Mouse (Mus musculus) forebrain, embryonic 11.5 days (tissue): ENCODE measurements around the gene Trim8. TPM values are rescaled to one million over a fixed set of nuclear protein-coding genes. Genes with fewer than 3 reads are reported as not detected.

Experiments
- ATAC-seq: fragments of 200-750 bp; cut with Nextera tagmentation; replicated peaks from 2 replicates; pipeline ENCODE4 v1.8.0; 2017; ENCODE audit warnings: moderate TSS enrichment; ENCODE audit not compliant: low FRiP score
- DNase-seq: peaks from one replicate; pipeline ENCODE4 v3.0.0-alpha.2; 2017; ENCODE audit warnings: low spot score
- H3K27ac ChIP-seq: fragments of 300-500 bp; sonication (generic); 2 replicates; pipeline ENCODE4 v1.5.1; 2014; ENCODE audit warnings: low read depth, low read length
- H3K27me3 ChIP-seq: fragments of 300-500 bp; sonication (generic); 2 replicates; pipeline ENCODE4 v1.6.1; 2014; ENCODE audit warnings: mild to moderate bottlenecking, low read length, mixed read lengths; ENCODE audit not compliant: control insufficient read depth, insufficient read depth
- H3K36me3 ChIP-seq: fragments of 300-500 bp; sonication (generic); 2 replicates; pipeline ENCODE4 v1.6.1; 2014; ENCODE audit warnings: mild to moderate bottlenecking, low read length, moderate library complexity, mixed read lengths; ENCODE audit not compliant: control insufficient read depth, insufficient read depth
- H3K4me1 ChIP-seq: fragments of 300-500 bp; sonication (generic); replicated peaks from 2 replicates; pipeline ENCODE4 v1.6.1; 2014; ENCODE audit warnings: low read length, mixed read lengths; ENCODE audit not compliant: control insufficient read depth, insufficient read depth
- H3K4me2 ChIP-seq: fragments of 300-500 bp; sonication (generic); 2 replicates; pipeline ENCODE4 v1.6.1; 2014; ENCODE audit warnings: low read depth, mild to moderate bottlenecking, low read length, moderate library complexity, mixed read lengths; ENCODE audit not compliant: severe bottlenecking
- H3K4me3 ChIP-seq: fragments of 300-500 bp; sonication (generic); 2 replicates; pipeline ENCODE4 v1.5.1; 2014; ENCODE audit warnings: low read depth, low read length
- H3K9ac ChIP-seq: fragments of 300-500 bp; sonication (generic); 2 replicates; pipeline ENCODE4 v1.6.1; 2014; ENCODE audit warnings: low read length
- H3K9me3 ChIP-seq: fragments of 300-500 bp; sonication (generic); 2 replicates; pipeline ENCODE4 v1.6.1; 2016; ENCODE audit warnings: low read length, mixed read lengths; ENCODE audit not compliant: control insufficient read depth
- WGBS: fragments of 180-500 bp; shearing (Covaris S2); extraction: QIAGEN DNeasy Blood & Tissue Kit; methylation state at CpG from one replicate; pipeline ENCODE4 v1.1.7; 2014; 5-methylcytosine and 5-hydroxymethylcytosine counted together
- polyA plus RNA-seq: library from polyadenylated mRNA; unstranded; fragments of >200 nt; fragmentation: Nextera tagmentation; extraction: Ambion mirVana; gene quantifications from 2 replicates; pipeline ENCODE4 v1.2.1, GENCODE M21; 2014

Trim8 gene
- polyA plus RNA-seq, 1 experiment from 2014 or later: 30.7 TPM

DNA sequence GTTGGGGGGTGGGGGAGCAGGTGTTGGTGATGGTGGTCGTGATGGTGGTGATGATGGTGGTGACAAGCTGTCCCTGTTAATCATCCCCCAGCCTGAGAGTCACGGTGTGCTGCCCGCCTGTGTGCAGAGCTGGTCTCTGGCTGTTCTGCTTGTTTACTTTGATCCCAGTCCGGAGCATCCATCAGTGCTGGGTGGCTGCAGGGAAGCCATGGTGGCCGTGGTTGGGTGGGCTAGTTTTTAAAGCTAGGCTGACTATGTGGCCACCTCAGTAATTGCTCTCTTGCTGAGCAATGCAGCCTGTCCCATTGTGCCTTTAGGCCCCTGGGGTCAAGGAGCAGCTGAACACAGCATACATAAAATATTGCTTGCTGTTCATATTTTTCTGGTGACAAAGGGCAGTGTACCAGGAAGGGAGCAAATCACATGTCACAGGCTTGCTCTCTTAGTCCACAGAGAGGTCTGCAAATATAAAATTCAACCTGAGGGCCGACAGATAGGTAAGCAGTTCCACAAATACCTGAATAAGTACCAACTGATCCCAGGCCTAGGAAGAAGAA lies 33.1 kb downstream of the Trim8 start:
- Histone ChIP-seq H3K4me2 (no peak overlapping the region), H3K4me1 (peaks cover 34% of the 10 kb centered on the region), H3K36me3 (no peaks in the 10 kb centered on the region), H3K27me3 (no peaks in the 10 kb centered on the region), H3K9me3 (no peaks in the 10 kb centered on the region), H3K27ac (no peak overlapping the region), H3K4me3 (no peak overlapping the region), H3K9ac (no peak overlapping the region)
- ATAC-seq (no peak), DNase-seq (no peak)
- WGBS: 72% methylated on average over 6 of the region's 6 CpGs

DNA sequence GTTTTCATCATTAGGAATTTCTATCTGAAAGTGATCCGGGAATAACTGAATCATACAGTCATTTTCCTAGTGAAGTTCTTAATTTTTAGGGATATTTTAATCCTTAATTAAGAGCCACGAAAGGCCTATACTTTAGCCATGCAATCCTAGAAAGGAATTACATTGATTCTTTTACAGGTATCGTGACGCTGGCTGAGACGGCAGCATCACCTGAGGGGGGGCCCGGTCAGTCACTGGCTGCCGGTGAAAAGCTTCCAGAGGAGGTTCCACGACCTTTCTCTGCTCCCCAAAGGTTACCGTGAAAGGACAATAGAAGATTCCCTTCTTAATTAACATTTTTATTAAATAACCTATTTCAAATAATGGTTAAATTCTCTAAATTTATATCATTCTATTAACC lies 35.9 kb downstream of the Trim8 start:
- Histone ChIP-seq H3K9ac (no peak overlapping the region), H3K27me3 (no peaks in the 10 kb centered on the region), H3K36me3 (no peaks in the 10 kb centered on the region), H3K27ac (no peak overlapping the region), H3K4me1 (peaks cover 9% of the 10 kb centered on the region), H3K4me3 (no peak overlapping the region), H3K4me2 (no peak overlapping the region), H3K9me3 (no peaks in the 10 kb centered on the region)
- ATAC-seq (no peak), DNase-seq (no peak)
- whole genome bisulfite sequencing: 91% methylated on average over 9 of the region's 9 CpGs

DNA sequence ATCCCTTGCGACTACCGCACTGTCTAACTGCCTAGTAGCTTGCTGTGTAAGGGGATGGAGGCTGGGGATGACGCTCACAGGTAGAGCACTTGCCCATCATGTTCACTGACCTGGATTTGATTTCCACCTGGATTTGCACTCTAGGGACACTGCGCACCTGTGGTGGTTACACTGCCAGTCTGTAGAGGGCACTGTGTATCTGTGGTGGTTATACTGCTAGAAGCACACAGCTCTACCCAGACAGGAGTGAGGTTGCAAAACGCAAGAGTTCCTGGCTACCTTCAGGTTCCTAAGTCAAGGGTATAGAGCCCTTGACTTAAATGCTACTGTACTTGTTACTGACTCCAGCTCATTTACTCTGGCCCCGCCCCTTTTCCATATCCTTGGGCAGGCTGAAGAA lies 36.7 kb downstream of the Trim8 start:
- Histone ChIP-seq H3K27me3 (no peaks in the 10 kb centered on the region), H3K4me3 (no peak overlapping the region), H3K4me2 (no peak overlapping the region), H3K36me3 (no peaks in the 10 kb centered on the region), H3K9ac (no peak overlapping the region), H3K9me3 (no peaks in the 10 kb centered on the region), H3K27ac (no peak overlapping the region), H3K4me1 (peaks cover 2% of the 10 kb centered on the region; the same call in 1 of the 2 replicates)
- WGBS: 90% methylated on average over 6 of the region's 6 CpGs
- DNase-seq (no peak), ATAC-seq (no peak)

DNA sequence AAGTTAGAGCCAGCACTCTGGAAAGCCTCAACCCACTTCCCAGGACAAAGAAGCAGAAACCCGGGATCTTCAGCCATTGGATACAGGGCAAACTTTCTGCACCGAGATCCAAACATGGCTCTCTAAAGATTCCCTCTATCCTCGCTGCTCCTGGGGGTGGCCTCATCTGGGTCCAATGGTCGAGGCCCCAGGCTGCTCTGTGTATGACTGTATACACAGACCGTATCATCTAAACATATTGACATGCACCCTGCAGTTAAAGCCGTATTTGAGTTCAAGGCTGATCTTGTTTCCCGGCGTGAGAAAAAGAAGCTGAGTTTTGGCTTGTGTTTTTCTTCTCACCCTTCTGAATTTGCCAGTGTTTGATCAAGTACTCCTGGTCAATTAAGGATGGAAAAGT lies 41.2 kb downstream of the Trim8 start:
- Histone ChIP-seq H3K9ac (no peak overlapping the region), H3K27ac (no peak overlapping the region), H3K27me3 (no peaks in the 10 kb centered on the region), H3K9me3 (no peaks in the 10 kb centered on the region), H3K4me1 (no peaks in the 10 kb centered on the region), H3K36me3 (no peaks in the 10 kb centered on the region), H3K4me2 (no peak overlapping the region), H3K4me3 (no peak overlapping the region)
- ATAC-seq (no peak), DNase-seq (no peak)
- 93% methylated on average over 8 of the region's 8 CpGs for WGBS

DNA sequence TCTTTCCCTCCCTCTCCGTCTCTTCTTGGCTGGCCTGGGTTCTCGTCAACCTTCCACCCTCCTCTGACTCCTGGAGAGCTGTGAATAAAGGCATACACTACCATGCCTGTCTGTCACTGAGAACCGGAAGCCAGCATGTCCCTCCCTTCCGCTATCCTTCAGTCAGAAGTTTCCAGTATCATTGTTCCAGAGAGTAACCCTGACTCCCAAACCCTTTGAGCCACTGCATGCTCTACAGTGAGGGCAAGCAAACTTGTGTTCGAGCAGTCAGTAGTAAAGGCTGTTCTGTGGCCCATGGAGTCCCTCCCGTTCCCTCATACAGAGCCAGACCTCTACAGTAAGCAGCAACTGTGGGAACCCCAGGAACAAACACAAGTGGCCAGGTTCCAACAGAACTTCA lies 46.1 kb downstream of the Trim8 start:
- no peaks in the 10 kb centered on the region for H3K36me3 ChIP-seq

DNA sequence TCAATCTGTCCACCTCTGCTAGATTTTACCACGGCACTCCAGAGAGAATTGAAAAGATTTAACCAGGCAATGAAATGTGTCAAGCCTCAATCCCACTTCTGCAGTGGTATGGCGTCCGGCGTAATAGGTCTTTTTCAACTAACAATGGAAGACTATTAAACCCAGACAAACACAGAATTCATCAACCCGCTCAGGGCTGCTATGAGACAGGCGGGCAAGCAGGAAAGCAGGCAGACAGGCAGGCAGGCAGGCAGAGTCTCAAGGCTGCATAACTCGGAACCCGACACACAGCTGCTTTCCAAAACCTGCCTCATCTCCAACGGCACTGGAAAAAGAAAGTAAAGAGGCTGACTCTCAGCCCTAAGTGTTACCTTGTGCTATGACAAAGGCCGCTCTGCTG lies 46.6 kb downstream of the Trim8 start:
- Histone ChIP-seq H3K9ac (no peak overlapping the region), H3K27ac (peak overlapping the region; percentile 62), H3K27me3 (no peaks in the 10 kb centered on the region), H3K4me3 (no peak overlapping the region), H3K4me2 (no peak overlapping the region), H3K9me3 (no peaks in the 10 kb centered on the region), H3K4me1 (no peaks in the 10 kb centered on the region), H3K36me3 (no peaks in the 10 kb centered on the region)
- ATAC-seq (no peak), DNase-seq (no peak)
- WGBS: 68% methylated on average over 10 of the region's 10 CpGs

More for the DNA sequence above, 46.1 kb downstream of the Trim8 start:
- Histone ChIP-seq H3K9ac (no peak overlapping the region), H3K27ac (peak overlapping the region; percentile 31; the same call in 1 of the 2 replicates), H3K4me3 (no peak overlapping the region), H3K27me3 (no peaks in the 10 kb centered on the region), H3K9me3 (no peaks in the 10 kb centered on the region), H3K4me1 (no peaks in the 10 kb centered on the region), H3K4me2 (no peak overlapping the region)
- ATAC-seq (no peak), DNase-seq (no peak)
- WGBS: 80% methylated on average over 6 of the region's 6 CpGs

DNA sequence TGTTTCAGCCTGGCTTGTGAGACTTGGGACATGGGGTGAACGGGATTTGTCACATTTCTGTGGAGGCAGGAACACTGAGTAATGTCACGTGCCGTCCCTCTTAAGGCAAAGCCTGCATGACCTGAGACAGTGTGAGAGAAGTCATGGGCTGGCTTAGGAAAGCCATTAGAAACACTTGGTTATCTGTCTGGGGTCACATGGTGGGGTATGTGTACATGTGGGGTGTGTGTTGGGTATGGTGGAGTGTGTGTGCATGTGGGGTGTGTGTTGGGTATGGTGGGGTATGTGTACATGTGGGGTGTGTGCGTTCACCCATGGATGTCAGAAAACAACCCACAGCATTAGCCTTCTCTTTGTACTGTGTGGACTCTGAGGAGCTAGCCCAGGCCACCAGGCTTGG lies 48.9 kb downstream of the Trim8 start:
- ATAC-seq (no peak), DNase-seq (no peak)
- 0 out of 2 replicates have a peak, but pooled peaks cover 1% of the 10 kb centered on the region for H3K36me3 ChIP-seq

DNA sequence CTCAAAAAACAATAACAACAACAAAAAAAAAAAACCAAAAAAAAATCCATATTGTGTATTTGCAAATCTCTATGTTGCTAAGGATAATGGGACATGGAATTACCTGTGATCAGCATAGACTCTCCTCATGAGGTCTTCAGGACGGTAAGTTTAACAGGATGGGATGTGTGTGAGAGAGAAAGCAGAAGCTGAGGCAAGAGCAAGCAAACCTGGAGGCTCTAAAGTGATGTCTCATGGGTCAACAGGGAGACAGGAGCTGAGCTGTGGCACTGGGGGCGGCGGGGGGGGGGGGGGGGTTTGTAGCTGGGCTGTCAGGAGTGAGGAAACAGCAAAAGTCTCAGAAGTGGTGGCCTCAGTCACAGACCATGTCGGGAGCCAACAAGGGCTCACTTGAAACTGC lies 51.0 kb downstream of the Trim8 start:
- H3K4me2 ChIP-seq: no peak overlapping the region
- no peaks in the 10 kb centered on the region for H3K9me3 ChIP-seq
- H3K9ac ChIP-seq: no peak overlapping the region
- H3K36me3 ChIP-seq: peaks cover 5% of the 10 kb centered on the region; the same call in 1 of the 2 replicates
- H3K27ac ChIP-seq: no peak overlapping the region
- 87% methylated on average over 4 of the region's 4 CpGs for WGBS
- H3K4me3 ChIP-seq: no peak overlapping the region
- ATAC-seq (no peak), DNase-seq (no peak)
- no peaks in the 10 kb centered on the region for H3K4me1 ChIP-seq
- H3K27me3 ChIP-seq: no peaks in the 10 kb centered on the region

More for the DNA sequence above, 48.9 kb downstream of the Trim8 start:
- WGBS: 92% methylated on average over 4 of the region's 4 CpGs
- Histone ChIP-seq H3K9me3 (no peaks in the 10 kb centered on the region), H3K27ac (no peak overlapping the region), H3K27me3 (no peaks in the 10 kb centered on the region), H3K9ac (no peak overlapping the region), H3K4me2 (no peak overlapping the region), H3K4me1 (no peaks in the 10 kb centered on the region), H3K4me3 (no peak overlapping the region)

DNA sequence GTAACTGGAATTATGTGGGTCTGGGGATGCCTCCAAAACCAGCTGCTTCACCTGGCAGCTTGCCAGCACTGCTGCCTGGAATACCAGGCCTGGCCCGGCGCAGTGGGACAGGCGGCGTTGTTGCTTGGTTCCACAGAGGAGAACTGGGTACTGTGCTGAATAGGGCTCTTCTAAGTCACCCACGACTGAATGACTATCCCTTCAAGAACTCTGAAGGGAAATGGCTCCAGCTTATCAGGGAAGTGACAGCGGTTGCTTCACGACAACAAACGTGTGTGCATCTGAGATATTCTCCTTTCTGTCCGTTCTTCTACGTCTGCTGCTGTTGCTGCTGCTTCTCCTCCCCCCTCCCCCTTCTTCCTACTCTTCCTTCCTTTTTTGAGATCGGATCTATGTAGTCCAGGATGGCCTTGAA lies 52.0 kb downstream of the Trim8 start:
- H3K27ac ChIP-seq: no peak overlapping the region
- no peak overlapping the region for H3K9ac ChIP-seq
- no peak overlapping the region for H3K4me2 ChIP-seq
- ATAC-seq: no peak
- peaks cover 5% of the 10 kb centered on the region; the same call in 1 of the 2 replicates for H3K36me3 ChIP-seq
- no peaks in the 10 kb centered on the region for H3K9me3 ChIP-seq
- no peak overlapping the region for H3K4me3 ChIP-seq
- no peaks in the 10 kb centered on the region for H3K27me3 ChIP-seq
- DNase-seq: peak; percentile 54
- no peaks in the 10 kb centered on the region for H3K4me1 ChIP-seq
- 89% methylated on average over 11 of the region's 11 CpGs for WGBS
